Mouse (Mus musculus): ENCODE measurements around the gene Zfp324.

Gene Zfp324

DNA sequence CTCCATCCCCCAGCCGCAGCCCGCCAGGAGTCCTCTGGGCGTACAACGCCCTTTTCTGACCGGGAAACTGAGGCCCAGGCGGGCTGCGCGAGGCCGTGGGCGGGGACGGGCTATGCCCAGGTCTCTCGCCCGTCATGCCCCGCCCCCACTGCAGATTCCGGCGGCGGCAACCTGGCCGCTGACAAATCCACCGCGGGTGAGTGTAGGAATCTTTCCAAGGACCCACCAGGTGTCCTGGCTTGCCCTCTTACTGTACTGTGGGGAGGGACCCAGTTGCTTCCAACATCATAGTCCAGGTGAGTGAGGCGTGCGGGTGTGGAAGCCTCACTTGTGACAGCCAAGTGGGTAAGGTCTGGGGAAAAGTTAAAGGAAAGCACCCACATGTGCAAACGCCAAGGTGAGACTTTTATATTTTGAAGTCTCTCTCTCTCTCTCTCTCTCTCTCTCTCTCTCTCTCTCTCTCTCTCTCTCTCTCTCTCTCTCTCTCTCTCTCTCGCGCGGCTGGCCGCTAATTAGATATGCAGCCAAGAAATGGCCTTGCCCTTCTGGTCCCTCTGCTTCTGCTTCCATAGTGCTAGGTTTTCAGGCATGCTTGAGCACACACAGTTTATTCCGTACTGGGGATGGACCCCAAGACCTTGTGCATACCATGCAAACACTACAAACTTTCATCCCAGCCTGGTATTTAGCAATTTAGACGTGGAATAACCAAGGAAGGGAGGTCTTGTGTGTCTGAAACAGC lies 637 bp downstream of the Zfp324 start:
- peak; percentile 33 for DNase-seq (ENCODE audit: low read depth, low spot score)

DNA sequence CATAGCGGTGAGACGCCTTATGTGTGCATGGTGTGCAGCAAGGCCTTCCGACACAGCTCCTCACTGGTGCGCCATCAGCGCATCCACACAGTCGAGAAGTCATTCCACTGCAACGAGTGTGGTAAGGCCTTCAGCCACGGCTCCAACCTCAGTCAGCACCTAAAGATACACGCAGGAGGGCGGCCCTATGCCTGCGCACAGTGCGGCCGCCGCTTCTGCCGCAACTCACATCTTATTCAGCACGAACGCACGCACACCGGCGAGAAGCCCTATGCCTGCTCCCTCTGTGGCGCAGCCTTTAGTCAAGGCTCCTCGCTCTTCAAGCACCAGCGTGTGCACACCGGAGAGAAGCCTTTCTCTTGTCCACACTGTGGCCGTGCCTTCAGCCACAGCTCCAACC lies 5.3 kb downstream of the Zfp324 start:
- peak; percentile 53 for DNase-seq (ENCODE audit: low read depth, low spot score)

- peak; percentile 96 for DNase-seq (ENCODE audit: low read depth, low spot score)
Measured at GRCm38 (mm10) chr7:12977682-12978389, 12.2 kb downstream of the Zfp324 start, which contains the start of gene Zfp446. Zfp446 (plus strand) TSS chr7:12977848.

- DNase-seq (ENCODE audit: low read depth, low spot score) = no peak
Measured at GRCm38 (mm10) chr7:12978931-12979722, 13.5 kb downstream of the Zfp324 start.

GRCm38 (mm10) chr7:12979776-12980175 lies 14.1 kb downstream of the Zfp324 start:
- peak; percentile 48 for DNase-seq (ENCODE audit: low read depth, low spot score)

GRCm38 (mm10) chr7:12980291-12980690 lies 14.7 kb downstream of the Zfp324 start:
- peak; percentile 51 for DNase-seq (ENCODE audit: low read depth, low spot score)

GRCm38 (mm10) chr7:12985724-12986123 lies 20.1 kb downstream of the Zfp324 start:
- DNase-seq (ENCODE audit: low read depth, low spot score) = no peak

- peak; percentile 61 for DNase-seq (ENCODE audit: low read depth, low spot score)
Measured at GRCm38 (mm10) chr7:12986906-12987305, 21.3 kb downstream of the Zfp324 start.

GRCm38 (mm10) chr7:12987409-12988189 lies 22.0 kb downstream of the Zfp324 start:
- no peak for DNase-seq (ENCODE audit: low read depth, low spot score)

- DNase-seq (ENCODE audit: low read depth, low spot score) = peak; percentile 57
Measured at GRCm38 (mm10) chr7:12992222-12992621, 26.6 kb downstream of the Zfp324 start.

DNA sequence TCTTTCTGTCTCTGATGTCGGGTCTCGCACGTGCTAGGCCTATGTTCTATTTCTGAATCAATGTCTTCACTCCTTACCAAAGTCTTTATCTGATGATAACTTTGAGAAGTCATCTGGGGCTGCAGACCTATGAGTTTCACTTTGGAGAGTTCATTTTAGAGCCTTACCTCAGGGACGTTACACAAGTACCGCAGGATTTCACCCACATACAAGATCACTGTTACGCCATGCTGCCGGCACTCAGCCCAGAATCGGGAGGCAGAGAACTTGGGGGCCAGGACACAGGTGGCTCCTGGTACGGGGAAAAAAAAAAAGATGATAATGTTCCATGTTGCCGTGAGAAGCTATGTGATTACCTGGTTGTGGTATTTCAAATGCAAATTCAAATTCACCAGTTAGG lies 27.5 kb downstream of the Zfp324 start:
- DNase-seq (ENCODE audit: low read depth, low spot score) = no peak

GRCm38 (mm10) chr7:12995862-12996261 lies 30.2 kb downstream of the Zfp324 start:
- no peak for DNase-seq (ENCODE audit: low read depth, low spot score)

- DNase-seq (ENCODE audit: low read depth, low spot score) = no peak
Measured at GRCm38 (mm10) chr7:12997230-12997629, 31.6 kb downstream of the Zfp324 start.

DNA sequence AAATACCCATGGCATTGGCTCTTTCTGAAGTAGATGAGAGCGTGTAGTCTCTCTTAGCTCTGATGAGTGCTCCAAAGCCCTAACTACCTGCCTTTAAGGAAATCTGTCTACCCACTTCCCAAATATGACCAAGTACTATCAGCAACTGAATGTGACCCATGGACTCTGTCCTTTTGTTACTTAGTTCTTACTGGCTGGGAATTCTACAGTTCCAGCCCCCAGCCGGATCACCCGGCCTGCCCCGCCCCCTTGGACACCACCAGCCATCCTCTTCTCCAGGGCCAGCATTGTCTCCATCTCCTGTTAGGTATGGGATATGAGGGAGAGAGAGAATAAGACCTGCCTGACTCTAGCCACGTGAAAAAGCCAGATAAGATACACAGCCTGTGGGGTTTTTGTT lies 32.4 kb downstream of the Zfp324 start, which contains the start of gene Slc27a5:
Gene Slc27a5 (minus strand): TSS at position 140 of the 400 bp plus-strand sequence.
- no peak for DNase-seq (ENCODE audit: low read depth, low spot score)

GRCm38 (mm10) chr7:12998851-12999250 lies 33.2 kb downstream of the Zfp324 start, which contains the start of gene Trim28:
Trim28 (plus strand) TSS chr7:12999114.
- no peak for DNase-seq (ENCODE audit: low read depth, low spot score)

- no peak for DNase-seq (ENCODE audit: low read depth, low spot score)
Measured at GRCm38 (mm10) chr7:13001584-13001983, 35.9 kb downstream of the Zfp324 start.

DNA sequence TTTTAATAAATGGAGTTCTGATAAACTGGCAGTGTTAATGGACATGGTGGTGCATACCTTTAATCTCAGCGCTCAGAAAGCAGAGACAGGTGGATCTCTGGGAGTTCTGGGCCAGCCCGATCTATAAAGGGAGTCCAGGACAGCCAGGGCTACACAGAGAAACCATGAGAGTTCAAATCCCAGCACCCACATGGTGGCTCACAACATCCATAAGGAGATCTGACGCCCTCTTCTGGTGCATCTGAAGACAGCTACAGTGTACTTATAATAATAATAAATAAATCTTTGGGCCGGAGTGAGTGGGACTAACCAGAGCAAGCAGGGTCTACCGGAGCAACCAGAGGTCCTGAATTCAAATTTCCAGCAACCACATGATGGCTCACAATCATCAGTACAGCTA lies 37.7 kb downstream of the Zfp324 start:
- DNase-seq (ENCODE audit: low read depth, low spot score) = peak; percentile 55

DNA sequence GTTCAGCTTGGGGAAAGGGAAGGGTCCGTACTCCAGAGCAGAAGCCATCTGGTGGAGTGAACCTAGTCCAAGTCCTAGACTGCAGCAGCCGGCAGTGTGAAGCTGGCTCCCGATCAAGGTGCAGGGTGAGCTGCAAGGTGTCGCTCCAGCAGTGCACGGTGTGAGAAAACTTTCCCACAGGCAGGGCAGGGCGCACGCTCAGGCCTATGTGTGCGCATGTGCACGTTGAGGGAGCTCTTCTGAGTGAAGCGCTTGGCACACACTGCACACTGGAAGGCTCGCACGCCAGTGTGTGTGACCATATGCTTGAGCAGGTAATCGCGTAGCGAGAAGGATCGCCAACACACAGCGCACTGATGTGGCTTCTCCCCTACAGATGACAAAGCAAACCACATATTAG lies 40.4 kb downstream of the Zfp324 start:
- DNase-seq (ENCODE audit: low read depth, low spot score) = peak; percentile 71

DNA sequence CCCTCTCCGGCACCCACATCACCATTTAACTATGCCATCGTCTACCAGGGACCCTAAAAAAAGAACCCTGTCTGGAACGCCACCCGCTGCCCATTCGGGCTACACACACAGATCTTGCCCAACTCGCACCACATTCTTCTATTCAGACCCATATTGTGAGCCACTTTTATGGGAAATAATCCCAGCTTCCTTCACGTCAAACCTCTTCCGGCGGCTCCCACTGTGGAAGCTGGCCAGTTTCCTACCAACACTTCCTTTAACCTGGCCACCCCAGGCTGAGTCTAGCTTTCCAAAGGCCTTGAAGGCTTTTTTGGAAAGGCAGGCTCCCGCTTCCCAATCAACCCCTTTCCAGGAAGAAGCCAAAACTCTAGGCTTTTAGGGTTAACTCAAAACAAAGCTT lies 40.9 kb downstream of the Zfp324 start:
- DNase-seq (ENCODE audit: low read depth, low spot score) = no peak

- no peak for DNase-seq (ENCODE audit: low read depth, low spot score)
Measured at GRCm38 (mm10) chr7:13007341-13008092, 41.9 kb downstream of the Zfp324 start.

All from ES-CJ7 (cell line).